Mouse (Mus musculus) embryonic facial prominence, embryonic 15.5 days (tissue): ENCODE measurements around the gene Eci3. TPM values are rescaled to one million over a fixed set of nuclear protein-coding genes. Genes with fewer than 3 reads are reported as not detected.
"Not testable (repeated sequence)": the region's sequence is repeated elsewhere in the genome, so short reads cannot be mapped to it uniquely, and the experiment has no call there.

Experiments used
- ATAC-seq: fragments of 200-750 bp; cut with Nextera tagmentation; 2 replicates; pipeline ENCODE4 v1.8.0; 2017; ENCODE audit warnings: low read depth, moderate TSS enrichment; ENCODE audit not compliant: insufficient number of reproducible peaks, low FRiP score, low TSS enrichment
- H3K27ac ChIP-seq: fragments of 300-500 bp; sonication (generic); replicated peaks from 2 replicates; pipeline ENCODE4 v1.5.1; 2015; ENCODE audit warnings: mild to moderate bottlenecking, inconsistent platforms
- H3K27me3 ChIP-seq: fragments of 300-500 bp; sonication (generic); 2 replicates; pipeline ENCODE4 v1.6.1; 2015; ENCODE audit warnings: inconsistent platforms
- H3K36me3 ChIP-seq: fragments of 300-500 bp; sonication (generic); 2 replicates; pipeline ENCODE4 v1.6.1; 2015; ENCODE audit warnings: mild to moderate bottlenecking, inconsistent platforms
- H3K4me1 ChIP-seq: fragments of 300-500 bp; sonication (generic); 2 replicates; pipeline ENCODE4 v1.6.1; 2015; ENCODE audit warnings: inconsistent platforms
- H3K4me2 ChIP-seq: fragments of 300-500 bp; sonication (generic); replicated peaks from 2 replicates; pipeline ENCODE4 v1.6.1; 2015; ENCODE audit warnings: mild to moderate bottlenecking, inconsistent platforms
- H3K4me3 ChIP-seq: fragments of 300-500 bp; sonication (generic); replicated peaks from 2 replicates; pipeline ENCODE4 v1.5.1; 2015; ENCODE audit warnings: mild to moderate bottlenecking, inconsistent platforms
- H3K9ac ChIP-seq: fragments of 300-500 bp; sonication (generic); 2 replicates; pipeline ENCODE4 v1.6.1; 2015; ENCODE audit warnings: inconsistent platforms
- H3K9me3 ChIP-seq: fragments of 300-500 bp; sonication (generic); replicated peaks from 2 replicates; pipeline ENCODE4 v1.6.1; 2016; ENCODE audit warnings: inconsistent platforms
- WGBS: fragments of 180-500 bp; shearing (Covaris S2); methylation state at CpG from one replicate; pipeline ENCODE4 v1.1.7; 2015; 5-methylcytosine and 5-hydroxymethylcytosine counted together
- polyA plus RNA-seq: library from polyadenylated mRNA; unstranded; fragments of >200 nt; fragmentation: Nextera tagmentation; extraction: Ambion mirVana; gene quantifications from 2 replicates; pipeline ENCODE4 v1.2.1, GENCODE M21; 2015

Eci3 gene
- 1.1 and 1.6 TPM in 2 replicates for polyA plus RNA-seq

GRCm38 (mm10) chr13:34963511-34964397, at the start of gene Eci3:
Gene Eci3, minus strand, starts transcription at chr13:34963810.
- H3K4me2 ChIP-seq: peak within 1 kb of the TSS; percentile 69
- H3K9me3 ChIP-seq: no peaks in the 10 kb centered on the region
- H3K9ac ChIP-seq: peak within 1 kb of the TSS; percentile 18; the same call in 1 of the 2 replicates
- 2% methylated on average over 32 of the region's 32 CpGs for WGBS
- peak; percentile 70 for ATAC-seq
- peak within 1 kb of the TSS; percentile 46 for H3K4me3 ChIP-seq
- H3K27ac ChIP-seq: no peak within 1 kb of the TSS
- H3K27me3 ChIP-seq: peaks cover 10% of the 10 kb centered on the region
- H3K36me3 ChIP-seq: no peaks in the 10 kb centered on the region
- H3K4me1 ChIP-seq: 0 out of 2 replicates have a peak, but pooled peaks cover 4% of the 10 kb centered on the region

- H3K9me3 ChIP-seq: no peaks in the 10 kb centered on the region
- no peak overlapping the region for H3K4me3 ChIP-seq
- H3K4me1 ChIP-seq: 0 out of 2 replicates have a peak, but pooled peaks cover 18% of the 10 kb centered on the region
- no peaks in the 10 kb centered on the region for H3K36me3 ChIP-seq
- H3K27me3 ChIP-seq: no peaks in the 10 kb centered on the region
- no peak overlapping the region for H3K27ac ChIP-seq
- H3K9ac ChIP-seq: no peak overlapping the region
- WGBS: 66% methylated on average over 2 of the region's 2 CpGs
- ATAC-seq: no peak
- no peak overlapping the region for H3K4me2 ChIP-seq
Observed at GRCm38 (mm10) chr13:34995925-34996324, 32.3 kb upstream of the Eci3 start.

DNA sequence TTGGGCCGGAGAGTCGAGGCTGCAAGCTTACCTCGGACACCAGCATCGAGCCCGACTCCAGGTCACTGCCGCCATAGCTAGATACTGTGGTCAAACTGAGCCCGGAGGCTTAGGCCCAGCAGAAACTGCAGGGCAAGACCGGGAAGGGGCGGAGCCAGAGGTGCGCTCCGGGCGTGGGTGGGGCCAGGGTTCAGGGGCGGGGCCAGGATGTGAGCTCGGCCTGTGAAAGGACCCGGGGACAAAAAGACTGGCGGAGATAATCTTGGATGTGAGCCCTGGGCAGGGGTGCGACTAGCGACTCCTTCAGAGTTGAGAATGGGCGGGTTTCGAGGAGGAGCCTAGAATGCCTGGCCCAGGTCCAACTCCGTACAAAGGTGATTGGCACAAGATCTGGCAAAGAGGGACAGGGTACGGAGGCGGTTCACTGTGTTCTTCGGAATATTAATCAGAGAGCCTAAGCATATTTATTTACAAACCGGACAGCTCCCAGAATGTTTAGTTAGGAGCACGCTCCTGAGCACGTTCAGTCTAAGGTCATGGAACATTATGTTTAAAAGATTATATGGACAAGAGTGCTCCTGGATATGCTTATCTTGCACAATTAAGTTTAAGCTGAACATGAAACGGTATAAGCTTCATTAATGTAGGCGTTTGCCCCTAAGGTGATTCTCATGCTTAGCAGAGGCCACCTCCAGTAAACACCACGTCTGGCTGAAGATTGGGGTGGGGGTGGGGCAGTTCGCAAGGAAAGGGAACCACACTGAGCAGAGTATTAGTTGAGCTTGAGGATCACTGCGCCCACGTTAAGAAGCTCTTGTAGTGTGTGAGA, 30.6 kb upstream of the Eci3 start:
- H3K27ac ChIP-seq: peak overlapping the region; percentile 90
- H3K9ac ChIP-seq: peak overlapping the region; percentile 53
- 0 out of 2 replicates have a peak, but pooled peaks cover 18% of the 10 kb centered on the region for H3K4me1 ChIP-seq
- H3K4me3 ChIP-seq: peak overlapping the region; percentile 69
- peaks cover 8% of the 10 kb centered on the region for H3K36me3 ChIP-seq
- H3K9me3 ChIP-seq: no peaks in the 10 kb centered on the region
- peak; percentile 93 for ATAC-seq
- 1% methylated on average over 33 of the region's 33 CpGs for WGBS
- H3K27me3 ChIP-seq: no peaks in the 10 kb centered on the region
- peak overlapping the region; percentile 62 for H3K4me2 ChIP-seq

DNA sequence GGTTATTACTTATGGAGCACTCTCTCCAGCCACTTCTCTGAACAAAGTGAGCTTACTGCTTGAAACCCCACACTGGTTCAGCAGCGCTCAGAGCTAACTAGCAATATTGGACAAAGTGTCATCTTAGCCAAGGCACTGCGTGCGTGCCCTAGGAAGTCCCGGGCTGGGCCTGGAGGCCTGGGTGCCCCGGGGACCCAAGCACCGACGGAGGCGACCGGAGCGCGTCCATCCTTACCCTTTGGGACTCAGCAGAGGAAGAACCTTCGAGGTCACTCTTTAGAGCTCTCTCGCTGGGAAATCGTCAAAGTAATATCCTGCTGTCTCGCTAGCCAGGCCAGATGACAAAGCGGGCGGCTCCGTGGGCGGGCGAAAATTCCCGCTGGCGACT, 30.0 kb upstream of the Eci3 start:
- H3K36me3 ChIP-seq: peaks cover 14% of the 10 kb centered on the region
- peak overlapping the region; percentile 90 for H3K27ac ChIP-seq
- H3K9me3 ChIP-seq: no peaks in the 10 kb centered on the region
- H3K27me3 ChIP-seq: no peaks in the 10 kb centered on the region
- ATAC-seq: peak; percentile 71
- H3K4me3 ChIP-seq: peak overlapping the region; percentile 69
- H3K4me1 ChIP-seq: 0 out of 2 replicates have a peak, but pooled peaks cover 18% of the 10 kb centered on the region
- WGBS: 1% methylated on average over 22 of the region's 22 CpGs
- H3K4me2 ChIP-seq: peak overlapping the region; percentile 62
- peak overlapping the region; percentile 53 for H3K9ac ChIP-seq

DNA sequence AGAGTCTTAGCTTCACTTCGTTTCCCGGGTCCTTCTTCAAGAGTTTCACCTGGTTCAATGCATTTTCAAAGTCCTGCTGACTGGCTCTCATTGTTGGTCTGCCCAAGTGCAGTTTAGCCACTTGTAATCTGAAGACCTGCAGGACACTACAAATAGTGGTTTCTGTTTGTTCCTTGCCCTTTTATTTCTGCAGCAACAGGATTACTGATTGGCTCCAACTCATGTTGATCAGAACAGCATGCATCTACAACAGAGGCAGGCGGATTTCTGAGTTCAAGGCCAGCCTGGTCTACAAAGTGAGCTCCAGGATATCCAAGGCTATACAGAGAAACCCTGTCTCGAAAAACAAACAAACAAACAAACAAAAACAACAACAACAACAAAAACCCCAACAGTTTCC, 29.5 kb upstream of the Eci3 start:
- peak overlapping the region; percentile 62 for H3K4me2 ChIP-seq
- 0 out of 2 replicates have a peak, but pooled peaks cover 18% of the 10 kb centered on the region for H3K4me1 ChIP-seq
- no peaks in the 10 kb centered on the region for H3K27me3 ChIP-seq
- H3K36me3 ChIP-seq: peaks cover 19% of the 10 kb centered on the region
- 69% methylated on average over 4 of the region's 4 CpGs for WGBS
- no peaks in the 10 kb centered on the region for H3K9me3 ChIP-seq
- ATAC-seq: no peak
- H3K4me3 ChIP-seq: peak overlapping the region; percentile 69
- 0 out of 2 replicates have a peak overlapping the region, but pooled peaks have one; percentile 90 for H3K27ac ChIP-seq
- 0 out of 2 replicates have a peak overlapping the region, but pooled peaks have one; percentile 53 for H3K9ac ChIP-seq

GRCm38 (mm10) chr13:34991581-34992273, 28.1 kb upstream of the Eci3 start:
- Histone ChIP-seq H3K36me3 (peaks cover 32% of the 10 kb centered on the region), H3K9me3 (no peaks in the 10 kb centered on the region), H3K4me1 (0 out of 2 replicates have a peak, but pooled peaks cover 18% of the 10 kb centered on the region), H3K4me2 (no peak overlapping the region), H3K27ac (no peak overlapping the region), H3K4me3 (no peak overlapping the region), H3K27me3 (no peaks in the 10 kb centered on the region), H3K9ac (no peak overlapping the region)
- 57% methylated on average over 4 of the region's 4 CpGs for WGBS
- ATAC-seq: no peak

DNA sequence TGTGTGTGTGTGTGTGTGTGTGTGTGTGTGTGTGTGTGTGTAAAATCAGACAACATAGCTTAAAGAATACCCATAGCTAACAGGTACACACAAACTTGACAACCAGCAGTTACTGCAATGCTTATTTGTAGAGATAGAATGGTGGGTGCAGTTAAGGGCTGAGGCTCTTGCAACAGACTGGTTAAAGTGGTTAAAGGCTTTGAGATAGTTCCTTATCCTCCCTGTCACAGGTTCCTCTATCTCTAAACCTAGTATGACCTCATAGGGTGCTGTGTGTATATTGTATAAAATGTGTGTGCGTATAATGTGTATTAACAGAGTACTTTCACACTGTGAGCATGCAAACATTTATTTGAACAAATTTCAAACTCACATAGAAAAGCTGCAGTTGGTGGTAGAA, 19.9 kb upstream of the Eci3 start:
- H3K9me3 ChIP-seq, H3K4me3 ChIP-seq, ATAC-seq, H3K4me2 ChIP-seq, H3K9ac ChIP-seq, H3K27ac ChIP-seq, H3K4me1 ChIP-seq, H3K27me3 ChIP-seq: not testable (repeated sequence)
- 94% methylated on average over 1 of the region's 1 CpGs for WGBS
- peaks cover 82% of the 10 kb centered on the region for H3K36me3 ChIP-seq

- H3K36me3 ChIP-seq: peaks cover 57% of the 10 kb centered on the region
- not testable (repeated sequence) for H3K27me3 ChIP-seq, H3K9me3 ChIP-seq, ATAC-seq, H3K9ac ChIP-seq, H3K4me2 ChIP-seq, H3K27ac ChIP-seq, H3K4me1 ChIP-seq, H3K4me3 ChIP-seq
- WGBS: 79% methylated on average over 5 of the region's 5 CpGs
Observed at GRCm38 (mm10) chr13:34978635-34979034, 15.0 kb upstream of the Eci3 start.

GRCm38 (mm10) chr13:34977410-34977809, 13.8 kb upstream of the Eci3 start:
- Histone ChIP-seq H3K4me1 (no peaks in the 10 kb centered on the region), H3K4me3 (no peak overlapping the region), H3K9me3 (no peaks in the 10 kb centered on the region), H3K27me3 (no peaks in the 10 kb centered on the region), H3K4me2 (no peak overlapping the region), H3K27ac (no peak overlapping the region), H3K9ac (no peak overlapping the region), H3K36me3 (peaks cover 53% of the 10 kb centered on the region)
- ATAC-seq: no peak
- 87% methylated on average over 3 of the region's 3 CpGs for WGBS

- Histone ChIP-seq H3K4me2 (no peak overlapping the region), H3K4me1 (no peaks in the 10 kb centered on the region), H3K27me3 (no peaks in the 10 kb centered on the region), H3K9ac (no peak overlapping the region), H3K27ac (no peak overlapping the region), H3K9me3 (no peaks in the 10 kb centered on the region), H3K36me3 (peaks cover 41% of the 10 kb centered on the region), H3K4me3 (no peak overlapping the region)
- WGBS: 84% methylated on average over 4 of the region's 4 CpGs
- no peak for ATAC-seq
Observed at GRCm38 (mm10) chr13:34976116-34976515, 12.5 kb upstream of the Eci3 start.
